Mouse (Mus musculus) spleen, adult 2 months (tissue): ENCODE measurements at regions not wholly inside any gene's neighbourhood (a gene's known extent, or its start where the extent isn't known, plus 50 kb on each side); places are given as distances from the start of the nearest gene placed in this dataset.
"Not testable (repeated sequence)": the region's sequence is repeated elsewhere in the genome, so short reads cannot be mapped to it uniquely, and the experiment has no call there.

Experiments
- DNase-seq, 2 experiments: peaks; one replicate each; pipeline versions ENCODE4 v3.0.0 to v3.0.0-alpha.2; 2012 to 2021; ENCODE audit warnings: low spot score in 2 of 2, low read depth in 1 of 2
- H3K27ac ChIP-seq: fragments of 200-500 bp; 2 replicates; pipeline ENCODE4 v1.5.1; 2012; ENCODE audit warnings: low read length, inconsistent platforms; ENCODE audit not compliant: insufficient read depth
- H3K27me3 ChIP-seq: fragments of 200-500 bp; 2 replicates; pipeline ENCODE4 v1.6.1; 2012; ENCODE audit warnings: mild to moderate bottlenecking, moderate library complexity, low read length, inconsistent platforms; ENCODE audit not compliant: control insufficient read depth, insufficient read depth
- H3K36me3 ChIP-seq: fragments of 200-500 bp; 2 replicates; pipeline ENCODE4 v1.6.1; 2012; ENCODE audit warnings: mild to moderate bottlenecking, low read length, inconsistent platforms; ENCODE audit not compliant: control insufficient read depth, insufficient read depth
- H3K4me1 ChIP-seq: fragments of 200-500 bp; 2 replicates; pipeline ENCODE4 v1.6.1; 2011; ENCODE audit warnings: inconsistent platforms; ENCODE audit not compliant: control insufficient read depth, insufficient read depth, insufficient read length
- H3K4me3 ChIP-seq: fragments of 200-500 bp; 2 replicates; pipeline ENCODE4 v1.5.1; 2011; ENCODE audit warnings: mild to moderate bottlenecking, inconsistent platforms; ENCODE audit not compliant: insufficient read depth, insufficient read length; ENCODE audit errors: extremely low read depth
- CTCF ChIP-seq: fragments of 200-500 bp; IDR thresholded peaks from 2 replicates; pipeline ENCODE4 v1.5.1; 2011; ENCODE audit warnings: mild to moderate bottlenecking, inconsistent platforms; ENCODE audit not compliant: insufficient read depth, insufficient read length, insufficient replicate concordance; ENCODE audit errors: extremely low read depth
- POLR2A ChIP-seq: fragments of 200-500 bp; IDR thresholded peaks from 2 replicates; pipeline ENCODE4 v1.6.1; 2011; ENCODE audit warnings: low read depth, low read length, inconsistent platforms
- WGBS: fragments of 180-500 bp; shearing (Covaris S2); methylation state at CpG from one replicate; pipeline ENCODE4 v1.1.7; 2018; 5-methylcytosine and 5-hydroxymethylcytosine counted together

DNA sequence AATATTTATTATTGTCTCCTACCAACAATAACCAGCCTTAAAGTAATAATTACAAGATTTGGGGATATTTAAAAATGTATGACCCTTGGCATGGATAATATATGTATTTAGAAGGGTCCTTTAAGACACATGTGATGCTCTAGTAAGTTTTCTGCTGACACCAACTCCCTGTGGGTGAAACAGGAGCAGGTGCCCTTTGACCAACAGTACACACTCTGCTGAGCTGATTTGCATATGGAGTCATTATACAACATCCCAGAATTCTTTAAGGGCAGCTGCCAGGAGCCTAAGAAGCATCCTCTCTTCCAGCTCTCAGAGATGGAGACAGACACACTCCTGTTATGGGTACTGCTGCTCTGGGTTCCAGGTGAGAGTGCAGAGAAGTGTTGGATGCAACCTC is 274.1 kb downstream of the Rpia start:
- Histone ChIP-seq H3K4me3 (no peak overlapping the region), H3K4me1 (no peaks in the 10 kb centered on the region), H3K27me3 (no peaks in the 10 kb centered on the region), H3K36me3 (no peaks in the 10 kb centered on the region), H3K27ac (no peak overlapping the region)
- no peak for DNase-seq
- TF ChIP-seq POLR2A = no peak
- TF ChIP-seq CTCF = no peak

GRCm38 (mm10) chr6:70468623-70469479 is 323.2 kb downstream of the Rpia start:
- no peaks in the 10 kb centered on the region for H3K4me1 ChIP-seq
- no peaks in the 10 kb centered on the region for H3K27me3 ChIP-seq
- 80% methylated on average over 1 of the region's 1 CpGs for WGBS
- H3K27ac ChIP-seq = no peak overlapping the region
- DNase-seq = no peak
- no peak overlapping the region for H3K4me3 ChIP-seq
- TF ChIP-seq POLR2A = no peak
- TF ChIP-seq CTCF = no peak
- H3K36me3 ChIP-seq = no peaks in the 10 kb centered on the region

GRCm38 (mm10) chr6:70457279-70457678 is 334.8 kb downstream of the Rpia start:
- no peaks in the 10 kb centered on the region for H3K36me3 ChIP-seq
- H3K4me3 ChIP-seq = no peak overlapping the region
- H3K4me1 ChIP-seq = no peaks in the 10 kb centered on the region
- no peak overlapping the region for H3K27ac ChIP-seq
- DNase-seq = no peak
- no peaks in the 10 kb centered on the region for H3K27me3 ChIP-seq
- WGBS = 90% methylated on average over 3 of the region's 3 CpGs
- TF ChIP-seq POLR2A = no peak
- no peak for TF ChIP-seq CTCF

- not testable (repeated sequence) for H3K36me3 ChIP-seq, H3K4me1 ChIP-seq, H3K4me3 ChIP-seq, DNase-seq, H3K27ac ChIP-seq, H3K27me3 ChIP-seq
- WGBS = 93% methylated on average over 2 of the region's 2 CpGs
Measured at GRCm38 (mm10) chr6:70434739-70435138, 357.3 kb downstream of the Rpia start.

- not testable (repeated sequence) for H3K36me3 ChIP-seq, H3K27me3 ChIP-seq, H3K27ac ChIP-seq, DNase-seq, H3K4me1 ChIP-seq, H3K4me3 ChIP-seq
- 91% methylated on average over 3 of the region's 3 CpGs for WGBS
Measured at GRCm38 (mm10) chr6:70406290-70406689, 385.7 kb downstream of the Rpia start.

DNA sequence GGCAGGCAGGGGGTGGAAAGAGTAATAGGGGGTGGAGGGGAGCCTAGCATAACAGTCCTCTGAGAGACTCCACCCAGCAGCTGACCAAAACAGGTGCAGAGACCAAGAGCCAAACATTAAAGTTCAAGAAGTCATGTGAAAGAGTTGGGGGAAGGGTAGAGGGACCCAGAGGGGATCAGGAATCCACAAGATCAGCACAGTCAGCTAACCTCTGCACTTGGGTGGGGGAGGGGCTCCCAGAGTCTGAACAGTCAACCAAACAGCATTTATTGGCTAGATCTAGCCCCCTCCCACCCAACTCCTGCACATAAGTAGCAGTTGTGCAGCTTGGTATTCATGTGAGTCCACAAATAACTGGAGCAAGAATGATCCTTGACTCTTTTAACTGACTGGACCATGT is 402.2 kb downstream of the Rpia start:
- H3K4me3 ChIP-seq, H3K27me3 ChIP-seq, H3K36me3 ChIP-seq, H3K27ac ChIP-seq, H3K4me1 ChIP-seq, DNase-seq: not testable (repeated sequence)

- no CpG with 5 or more reads among the region's 1 CpGs for WGBS
- not testable (repeated sequence) for H3K36me3 ChIP-seq, H3K4me3 ChIP-seq, H3K27me3 ChIP-seq, DNase-seq, H3K4me1 ChIP-seq, H3K27ac ChIP-seq
Measured at GRCm38 (mm10) chr6:70386396-70386795, 405.6 kb downstream of the Rpia start.

DNA sequence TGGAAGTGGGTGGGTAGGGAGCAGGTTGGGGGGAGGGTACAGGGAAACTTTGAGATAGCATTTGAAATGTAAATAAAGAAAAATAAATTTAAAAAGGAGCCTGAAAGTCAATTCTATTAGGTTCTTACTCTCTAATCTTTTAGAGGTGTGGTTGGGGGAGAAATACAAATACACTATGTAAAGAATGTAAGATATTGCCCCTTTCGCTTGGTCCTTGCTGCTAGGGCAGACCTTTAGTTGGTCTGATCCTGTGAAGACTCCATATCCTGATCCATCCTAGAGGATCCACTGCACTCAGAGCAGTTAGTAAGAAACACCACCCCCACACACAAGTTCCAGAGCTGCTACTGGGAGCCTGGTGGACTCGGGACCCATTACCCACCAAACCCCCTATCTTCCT is 412.7 kb downstream of the Rpia start:
- H3K36me3 ChIP-seq, DNase-seq, H3K4me3 ChIP-seq, H3K27ac ChIP-seq, H3K4me1 ChIP-seq, H3K27me3 ChIP-seq: not testable (repeated sequence)
- WGBS = 95% methylated on average over 2 of the region's 2 CpGs

DNA sequence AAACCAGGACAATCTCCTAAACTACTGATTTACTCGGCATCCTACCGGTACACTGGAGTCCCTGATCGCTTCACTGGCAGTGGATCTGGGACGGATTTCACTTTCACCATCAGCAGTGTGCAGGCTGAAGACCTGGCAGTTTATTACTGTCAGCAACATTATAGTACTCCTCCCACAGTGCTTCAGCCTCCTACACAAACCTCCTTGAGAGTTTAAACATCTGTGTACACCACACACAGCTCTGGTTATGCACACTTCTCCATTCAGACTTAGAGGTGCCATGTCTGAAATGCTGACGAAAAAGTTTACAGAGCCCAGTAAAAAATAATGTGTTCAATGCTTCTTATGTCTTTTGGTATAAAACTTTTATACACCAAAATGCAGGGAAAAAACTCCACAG is 420.2 kb downstream of the Rpia start:
- 86% methylated on average over 5 of the region's 5 CpGs for WGBS
- not testable (repeated sequence) for H3K36me3 ChIP-seq, H3K27me3 ChIP-seq

More for the DNA sequence above, 420.2 kb downstream of the Rpia start:
- not testable (repeated sequence) for H3K27ac ChIP-seq, H3K4me3 ChIP-seq, H3K4me1 ChIP-seq, DNase-seq
